Mouse (Mus musculus) CH12.LX (cell line): ENCODE measurements around the gene Map2. TPM values are rescaled to one million over a fixed set of nuclear protein-coding genes. Genes with fewer than 3 reads are reported as not detected.

Experiments
- DNase-seq: peaks from one replicate; pipeline ENCODE4 v3.0.0-alpha.2; 2013; ENCODE audit errors: extremely low read depth
- H3K27ac ChIP-seq: 2 replicates; pipeline ENCODE4 v1.5.1; 2012; ENCODE audit warnings: low read depth, mild to moderate bottlenecking, control low read depth, moderate library complexity; ENCODE audit not compliant: insufficient read depth
- H3K27me3 ChIP-seq: replicated peaks from 2 replicates; pipeline ENCODE3; 2012; ENCODE audit warnings: inconsistent platforms
- H3K36me3 ChIP-seq, 2 experiments: replicated peaks in 1 of 2; 2 replicates each; pipeline versions ENCODE3 to v1.6.1; 2012; ENCODE audit warnings: inconsistent platforms in 1 of 2, low read length in 1 of 2, mild to moderate bottlenecking in 1 of 2, mixed read lengths in 1 of 2, moderate library complexity in 1 of 2; ENCODE audit not compliant: control insufficient read depth in 1 of 2, insufficient read depth in 1 of 2
- H3K4me1 ChIP-seq, 2 experiments: 2 replicates each; pipeline ENCODE4 v1.6.1; 2012; ENCODE audit warnings: inconsistent platforms in 1 of 2, moderate library complexity in 1 of 2; ENCODE audit not compliant: insufficient read depth in 2 of 2, control insufficient read depth in 1 of 2
- H3K4me2 ChIP-seq: 2 replicates; pipeline ENCODE4 v1.6.1; 2012; ENCODE audit warnings: low read depth, mild to moderate bottlenecking, control low read depth; ENCODE audit not compliant: poor library complexity, insufficient read depth, severe bottlenecking
- H3K4me3 ChIP-seq, 3 experiments: fragments of 150-350 bp in 1 of 3; sonication (generic) in 1 of 3; replicated peaks in 1 of 3; 2 replicates each; pipeline versions ENCODE3 to v1.5.1; 2011 to 2012; ENCODE audit warnings: low read depth in 2 of 3, low read length in 2 of 3, mild to moderate bottlenecking in 2 of 3, moderate library complexity in 2 of 3, control low read depth in 1 of 3, improper control_type of control experiment in 1 of 3, inconsistent platforms in 1 of 3, mixed read lengths in 1 of 3; ENCODE audit not compliant: poor library complexity in 1 of 3
- H3K79me2 ChIP-seq: replicated peaks from 2 replicates; pipeline ENCODE4 v1.6.1; 2012; ENCODE audit warnings: mild to moderate bottlenecking, moderate library complexity; ENCODE audit not compliant: control insufficient read depth, poor library complexity, insufficient read depth, severe bottlenecking; ENCODE audit errors: extremely low read depth
- H3K9ac ChIP-seq: 2 replicates; pipeline ENCODE4 v1.6.1; 2012; ENCODE audit warnings: low read depth, mild to moderate bottlenecking, control low read depth, moderate library complexity; ENCODE audit not compliant: insufficient read depth
- H3K9me3 ChIP-seq: replicated peaks from 2 replicates; pipeline ENCODE3; 2012; ENCODE audit warnings: low read length, inconsistent platforms, mixed read lengths
- BHLHE40 ChIP-seq: IDR thresholded peaks from 2 replicates; pipeline ENCODE4 v1.6.1; 2011; ENCODE audit warnings: mild to moderate bottlenecking, low read depth, low read length, improper control_type of control experiment
- CTCF ChIP-seq, 2 experiments: IDR thresholded peaks in 1 of 2; conservative IDR thresholded peaks in 1 of 2; 2 replicates each; pipeline ENCODE4 v1.5.1; 2011 to 2012; ENCODE audit warnings: low read depth in 2 of 2, low read length in 2 of 2, improper control_type of control experiment in 1 of 2, inconsistent platforms in 1 of 2, mild to moderate bottlenecking in 1 of 2, moderate library complexity in 1 of 2
- EP300 ChIP-seq: IDR thresholded peaks from 2 replicates; pipeline ENCODE4 v1.6.1; 2011; ENCODE audit warnings: low read length, improper control_type of control experiment
- IRF4 ChIP-seq: IDR thresholded peaks from 2 replicates; pipeline ENCODE4 v1.6.1; 2014; ENCODE audit warnings: low read depth, mild to moderate bottlenecking, inconsistent platforms, low read length, improper control_type of control experiment
- JUND ChIP-seq: conservative IDR thresholded peaks from 2 replicates; pipeline ENCODE4 v1.6.1; 2011; ENCODE audit warnings: low read depth, low read length, improper control_type of control experiment
- KAT2A ChIP-seq: IDR thresholded peaks from 2 replicates; pipeline ENCODE4 v1.6.1; 2012; ENCODE audit warnings: low read length, improper control_type of control experiment, inconsistent platforms; ENCODE audit not compliant: insufficient replicate concordance
- MAX ChIP-seq: IDR thresholded peaks from 2 replicates; pipeline ENCODE4 v1.6.1; 2011; ENCODE audit warnings: low read length, improper control_type of control experiment
- NELFE ChIP-seq: IDR thresholded peaks from 2 replicates; pipeline ENCODE4 v1.6.1; 2011; ENCODE audit warnings: low read depth, low read length, improper control_type of control experiment
- POLR2A ChIP-seq: IDR thresholded peaks from 2 replicates; pipeline ENCODE4 v1.6.1; 2011; ENCODE audit warnings: low read depth, mild to moderate bottlenecking, improper control_type of control experiment, low read length
- POLR2AphosphoS2 ChIP-seq: IDR thresholded peaks from 2 replicates; pipeline ENCODE4 v1.6.1; 2011; ENCODE audit warnings: low read depth, low read length, improper control_type of control experiment
- RCOR1 ChIP-seq: conservative IDR thresholded peaks from 2 replicates; pipeline ENCODE4 v1.6.1; 2012; ENCODE audit warnings: low read depth, mild to moderate bottlenecking, inconsistent platforms, low read length, improper control_type of control experiment
- SMC3 ChIP-seq: IDR thresholded peaks from 2 replicates; pipeline ENCODE4 v1.6.1; 2011; ENCODE audit warnings: low read depth, low read length, improper control_type of control experiment
- TCF12 ChIP-seq: IDR thresholded peaks from 2 replicates; pipeline ENCODE4 v1.6.1; 2014; ENCODE audit warnings: low read depth, mild to moderate bottlenecking, inconsistent platforms, low read length, improper control_type of control experiment
- USF1 ChIP-seq: IDR thresholded peaks from 2 replicates; pipeline ENCODE4 v1.6.1; 2014; ENCODE audit warnings: low read depth, mild to moderate bottlenecking, inconsistent platforms, low read length, improper control_type of control experiment
- ZC3H11A ChIP-seq: IDR thresholded peaks from 2 replicates; pipeline ENCODE4 v1.6.1; 2012; ENCODE audit warnings: low read depth, mild to moderate bottlenecking, inconsistent platforms, low read length, improper control_type of control experiment
- ZKSCAN1 ChIP-seq: IDR thresholded peaks from 2 replicates; pipeline ENCODE4 v1.6.1; 2012; ENCODE audit warnings: low read depth, inconsistent platforms, low read length, improper control_type of control experiment, borderline replicate concordance
- ZMIZ1 ChIP-seq: IDR thresholded peaks from 2 replicates; pipeline ENCODE4 v1.6.1; 2012; ENCODE audit warnings: low read depth, mild to moderate bottlenecking, inconsistent platforms, low read length, improper control_type of control experiment
- ZNF384 ChIP-seq: IDR thresholded peaks from 2 replicates; pipeline ENCODE4 v1.6.1; 2012; ENCODE audit warnings: low read depth, low read length, improper control_type of control experiment, inconsistent platforms
- dilution Hi-C: fragments of 300-500 bp; cut with MboI; formaldehyde crosslinking; loops from 2 replicates; pipeline ENCODE4 v1.14.3; 2020; ENCODE audit warnings: low sequenced_read_pairs; ENCODE audit not compliant: extremely low pct_unique_long_range_greater_than_20kb, extremely low pct_ligation_motif_present
- in situ Hi-C: fragments of 300-500 bp; cut with MboI; formaldehyde crosslinking; loops from 3 replicates; pipeline ENCODE4 v1.14.3; 2019; ENCODE audit warnings: low sequenced_read_pairs, low pct_ligation_motif_present, low pct_unique_long_range_greater_than_20kb, mixed read lengths
- polyA plus RNA-seq: library from polyadenylated mRNA; unstranded; fragments of >175 nt; gene quantifications from 2 replicates; pipeline ENCODE4 v1.2.1, GENCODE M21; 2012; ENCODE audit warnings: low read depth; ENCODE audit not compliant: insufficient read length
- total RNA-seq, 2 experiments: library from RNA; depleted of rRNA; stranded (reverse); fragments of 300-350 nt in 1 of 2; fragments of >200 nt in 1 of 2; gene quantifications; 2 replicates each; pipeline ENCODE4 v1.2.3; 2012 to 2014

The Map2 gene
- total and polyA plus RNA-seq, 3 experiments: 1.5 to 6.5 (median 5.9) TPM

- no peak overlapping the region for H3K27ac ChIP-seq
- H3K36me3 ChIP-seq: no peaks in the 10 kb centered on the region
- in situ Hi-C loops: no loop called here
- no peak for DNase-seq
- H3K79me2 ChIP-seq: no peaks in the 10 kb centered on the region
- no peak overlapping the region for H3K9ac ChIP-seq
- H3K27me3 ChIP-seq: no peaks in the 10 kb centered on the region
- H3K4me2 ChIP-seq: no peak overlapping the region
- H3K9me3 ChIP-seq: no peaks in the 10 kb centered on the region
- no peak overlapping the region for H3K4me3 ChIP-seq
- H3K4me1 ChIP-seq: no peaks in the 10 kb centered on the region
- dilution Hi-C loops: no loop called here
- no peak for TF ChIP-seq BHLHE40
- TF ChIP-seq ZC3H11A: no peak
- TF ChIP-seq JUND: no peak
- no peak for TF ChIP-seq KAT2A
- TF ChIP-seq ZNF384: no peak
- TF ChIP-seq IRF4: no peak
- no peak for TF ChIP-seq EP300
- TF ChIP-seq CTCF (conservative IDR thresholded peaks at IDR 0.05 in 1 of 2, IDR thresholded peaks at IDR 0.05 in 1 of 2; ENCODE audit: low read depth in 2 of 2, low read length in 2 of 2): no peak
- no peak for TF ChIP-seq MAX
- TF ChIP-seq ZKSCAN1: no peak
- TF ChIP-seq POLR2AphosphoS2: no peak
- TF ChIP-seq RCOR1: no peak
- TF ChIP-seq NELFE: no peak
- no peak for TF ChIP-seq TCF12
- no peak for TF ChIP-seq ZMIZ1
- no peak for TF ChIP-seq SMC3
- no peak for TF ChIP-seq POLR2A
- no peak for TF ChIP-seq USF1
Observed at GRCm38 (mm10) chr1:66482751-66483150, 307.7 kb downstream of the Map2 start.

Other genes starting within 250 kb of the Map2 start
- gene Crygf, start 248.8 kb upstream of the Map2 start, total RNA-seq (2012; rRNA removed): not detected in 2 replicates
- gene Crygf, start 248.8 kb upstream of the Map2 start, total RNA-seq (2014; rRNA removed): not detected in 2 replicates
- not detected in 2 replicates for gene Crygf, start 248.8 kb upstream of the Map2 start, polyA plus RNA-seq